Mouse (Mus musculus): ENCODE results near the gene Tom1l2.

- no peak for TF ChIP-seq CTCF (IDR thresholded peaks at IDR 0.05; ENCODE audit: low read depth)
- TF ChIP-seq EP300 (IDR thresholded peaks at IDR 0.05; ENCODE audit: low read depth): no peak
These were observed 36.5 kb downstream of the Tom1l2 start for GRCm38 (mm10) chr11:60316250-60316649.
